Mouse (Mus musculus): ENCODE measurements around the gene Trnp1. TPM values are rescaled to one million over a fixed set of nuclear protein-coding genes. Genes with fewer than 3 reads are reported as not detected.

Trnp1 gene
- polyA plus RNA-seq, 1 experiment: not detected

DNA sequence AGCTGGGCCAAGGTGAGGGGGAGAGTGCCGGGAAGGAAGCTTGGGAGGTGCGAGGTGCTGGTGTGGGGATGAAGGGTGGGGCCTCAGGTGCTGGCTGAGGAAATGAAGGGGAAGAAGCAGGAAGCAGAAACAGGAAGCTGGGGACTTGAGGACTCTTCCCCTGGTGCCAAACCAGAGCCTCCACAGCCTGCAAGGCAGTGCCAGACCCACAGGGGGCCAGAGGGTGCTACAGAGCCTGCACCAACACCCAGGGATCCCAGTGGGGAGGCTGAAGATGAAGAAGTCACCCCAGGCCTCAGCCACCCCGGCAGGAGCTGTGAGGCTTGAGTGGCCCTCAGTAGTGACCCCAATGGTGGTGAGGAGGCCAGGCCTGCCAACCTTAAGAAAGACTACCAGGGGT lies 40.3 kb downstream of the Trnp1 start:
- H3K4me3 ChIP-seq (ENCODE audit: insufficient read depth, low read depth, low read length): no peak overlapping the region
- peaks cover 4% of the 10 kb centered on the region; the same call in 1 of the 2 replicates for H3K4me1 ChIP-seq (ENCODE audit: control insufficient read depth, insufficient read depth, low read length)
- no peak for TF ChIP-seq POLR2A (IDR thresholded peaks at IDR 0.05; ENCODE audit: insufficient read depth, low read depth, low read length)
- TF ChIP-seq CTCF (IDR thresholded peaks at IDR 0.05; ENCODE audit: insufficient read depth, low read depth, low read length): no peak
- no peak overlapping the region for H3K27ac ChIP-seq (ENCODE audit: insufficient read depth, low read depth, low read length)
- WGBS: 84% methylated on average over 3 of the region's 3 CpGs

DNA sequence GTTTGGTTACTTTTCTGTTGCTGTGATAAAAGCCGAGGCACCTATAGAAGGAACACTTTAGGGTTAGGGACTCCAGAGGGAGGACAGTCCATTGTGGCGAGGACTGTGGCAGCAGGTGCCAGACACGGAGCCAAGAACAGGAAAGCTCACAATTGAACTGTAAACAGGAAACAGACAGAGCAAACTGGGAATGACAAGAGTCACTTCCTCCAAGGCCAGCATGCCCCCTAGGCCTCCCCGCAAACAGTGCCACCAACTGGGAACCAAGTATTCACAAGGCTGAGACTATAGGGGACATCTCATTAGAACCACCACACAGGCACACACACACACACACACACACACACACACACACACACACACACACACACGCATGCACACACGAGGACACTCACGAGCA lies 45.9 kb downstream of the Trnp1 start:
- Histone ChIP-seq H3K4me1 (ENCODE audit: control insufficient read depth, insufficient read depth, low read length) (peaks cover 11% of the 10 kb centered on the region), H3K4me3 (ENCODE audit: insufficient read depth, low read depth, low read length) (no peak overlapping the region), H3K27ac (ENCODE audit: insufficient read depth, low read depth, low read length) (no peak overlapping the region)
- TF ChIP-seq POLR2A (IDR thresholded peaks at IDR 0.05; ENCODE audit: insufficient read depth, low read depth, low read length): no peak
- no peak for TF ChIP-seq CTCF (IDR thresholded peaks at IDR 0.05; ENCODE audit: insufficient read depth, low read depth, low read length)
- WGBS: 76% methylated on average over 7 of the region's 7 CpGs

DNA sequence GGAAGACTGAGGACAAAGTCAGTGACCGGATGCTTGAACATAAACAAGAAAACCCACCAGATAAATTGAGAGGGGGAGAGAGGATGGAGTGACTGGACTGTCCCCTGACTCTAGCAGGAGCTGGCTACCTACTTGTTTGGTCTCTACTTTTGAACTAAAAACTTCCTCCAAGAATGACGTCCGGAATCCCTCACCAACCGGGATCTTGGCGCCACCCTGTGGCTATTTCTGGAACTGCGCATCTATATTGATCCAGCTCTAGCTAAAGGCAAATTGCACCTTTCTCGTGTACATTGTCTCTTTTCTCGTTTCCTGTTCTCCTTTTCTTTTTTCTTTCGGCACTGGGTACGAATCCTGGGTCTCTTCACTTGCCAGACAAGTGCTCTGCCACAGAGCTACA lies 46.8 kb downstream of the Trnp1 start:
- 6% methylated on average over 10 of the region's 10 CpGs for WGBS
- TF ChIP-seq CTCF (IDR thresholded peaks at IDR 0.05; ENCODE audit: insufficient read depth, low read depth, low read length): peak; percentile 60; the same call in 1 of the 2 replicates
- no peak for TF ChIP-seq POLR2A (IDR thresholded peaks at IDR 0.05; ENCODE audit: insufficient read depth, low read depth, low read length)
- Histone ChIP-seq H3K4me1 (ENCODE audit: control insufficient read depth, insufficient read depth, low read length) (peaks cover 14% of the 10 kb centered on the region), H3K27ac (ENCODE audit: insufficient read depth, low read depth, low read length) (no peak overlapping the region), H3K4me3 (ENCODE audit: insufficient read depth, low read depth, low read length) (no peak overlapping the region)

DNA sequence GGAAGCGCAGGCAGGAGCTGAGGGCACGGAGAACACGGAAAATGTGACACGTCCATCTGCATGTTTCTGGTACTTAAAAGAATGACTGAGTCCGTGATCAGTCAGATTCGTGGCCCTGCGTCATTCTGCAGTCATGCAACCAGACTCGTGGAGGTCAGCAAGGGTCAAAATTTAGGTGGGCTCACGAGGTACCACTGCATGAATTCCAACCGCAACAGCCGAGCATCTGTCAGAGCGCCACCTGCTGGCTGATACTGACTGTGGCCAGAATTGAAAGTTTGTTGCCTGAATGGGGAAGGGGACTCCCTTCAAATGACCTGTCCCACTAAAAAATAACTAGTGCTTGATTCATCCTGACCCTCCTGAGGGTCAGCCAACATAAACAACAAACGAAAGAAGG lies 48.6 kb downstream of the Trnp1 start:
- TF ChIP-seq POLR2A (IDR thresholded peaks at IDR 0.05; ENCODE audit: insufficient read depth, low read depth, low read length): no peak
- peak; percentile 66 for TF ChIP-seq CTCF (IDR thresholded peaks at IDR 0.05; ENCODE audit: insufficient read depth, low read depth, low read length)
- Histone ChIP-seq H3K4me3 (ENCODE audit: insufficient read depth, low read depth, low read length) (no peak overlapping the region), H3K4me1 (ENCODE audit: control insufficient read depth, insufficient read depth, low read length) (peaks cover 12% of the 10 kb centered on the region), H3K27ac (ENCODE audit: insufficient read depth, low read depth, low read length) (no peak overlapping the region)
- 17% methylated on average over 13 of the region's 13 CpGs for WGBS

DNA sequence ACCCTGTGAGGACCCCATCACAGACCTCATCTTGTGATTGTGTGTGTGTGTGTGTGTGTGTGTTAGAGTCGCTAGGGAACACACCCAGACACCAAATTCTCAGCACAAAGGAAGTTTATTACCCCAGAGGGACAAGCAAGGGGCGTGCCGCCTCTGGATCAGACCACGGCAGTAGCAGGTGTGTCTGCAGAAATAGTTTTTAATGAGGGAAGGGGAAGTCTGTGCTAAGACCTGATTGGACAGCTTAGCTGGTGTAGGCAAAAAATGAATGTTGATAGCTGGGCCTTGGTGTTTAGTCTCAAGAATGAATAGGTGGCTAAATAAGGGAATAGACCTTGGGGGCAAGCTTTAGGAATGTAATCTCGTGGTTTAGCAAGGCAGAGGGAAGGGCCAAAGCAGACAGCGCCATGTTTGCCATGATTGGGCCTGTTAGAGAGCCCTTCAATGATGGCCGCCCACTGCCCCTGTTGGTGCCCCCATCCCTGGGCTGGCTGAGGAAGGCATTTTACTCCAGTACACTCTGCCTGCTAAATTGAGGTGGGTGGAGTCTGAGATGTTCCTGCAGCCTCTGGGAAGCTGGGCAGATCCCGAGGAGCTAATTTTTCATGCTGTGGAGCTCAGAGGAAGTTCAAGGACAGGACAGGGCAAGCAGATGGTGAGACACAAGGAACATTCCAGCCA lies 49.5 kb downstream of the Trnp1 start:
- no peak for TF ChIP-seq CTCF (IDR thresholded peaks at IDR 0.05; ENCODE audit: insufficient read depth, low read depth, low read length)
- TF ChIP-seq POLR2A (IDR thresholded peaks at IDR 0.05; ENCODE audit: insufficient read depth, low read depth, low read length): no peak
- H3K27ac ChIP-seq (ENCODE audit: insufficient read depth, low read depth, low read length): no peak overlapping the region
- H3K4me1 ChIP-seq (ENCODE audit: control insufficient read depth, insufficient read depth, low read length): peaks cover 15% of the 10 kb centered on the region
- H3K4me3 ChIP-seq (ENCODE audit: insufficient read depth, low read depth, low read length): no peak overlapping the region
- WGBS: 82% methylated on average over 8 of the region's 8 CpGs

DNA sequence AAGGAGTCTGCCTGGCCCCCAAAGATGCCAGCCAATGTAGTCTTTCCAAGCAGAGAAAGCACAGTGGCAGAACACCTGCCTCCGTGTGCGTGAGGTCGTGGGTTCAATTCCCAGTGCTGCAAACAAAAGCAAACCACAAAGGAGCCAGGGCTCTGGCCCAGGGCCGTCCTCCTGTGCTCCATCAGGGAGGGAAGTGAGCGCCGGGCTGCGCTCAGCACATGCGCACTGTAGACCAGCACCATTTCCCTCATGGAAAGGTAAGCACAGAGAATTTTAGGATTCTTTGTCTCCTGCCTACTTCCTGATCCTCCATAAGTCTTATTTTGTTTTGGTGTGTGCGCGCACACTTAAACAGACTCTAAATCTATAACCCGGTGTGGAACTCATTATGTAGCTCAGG lies 50.4 kb downstream of the Trnp1 start:
- 87% methylated on average over 11 of the region's 11 CpGs for WGBS
- TF ChIP-seq POLR2A (IDR thresholded peaks at IDR 0.05; ENCODE audit: insufficient read depth, low read depth, low read length) (no peak), CTCF (IDR thresholded peaks at IDR 0.05; ENCODE audit: insufficient read depth, low read depth, low read length) (no peak)
- peaks cover 15% of the 10 kb centered on the region for H3K4me1 ChIP-seq (ENCODE audit: control insufficient read depth, insufficient read depth, low read length)

DNA sequence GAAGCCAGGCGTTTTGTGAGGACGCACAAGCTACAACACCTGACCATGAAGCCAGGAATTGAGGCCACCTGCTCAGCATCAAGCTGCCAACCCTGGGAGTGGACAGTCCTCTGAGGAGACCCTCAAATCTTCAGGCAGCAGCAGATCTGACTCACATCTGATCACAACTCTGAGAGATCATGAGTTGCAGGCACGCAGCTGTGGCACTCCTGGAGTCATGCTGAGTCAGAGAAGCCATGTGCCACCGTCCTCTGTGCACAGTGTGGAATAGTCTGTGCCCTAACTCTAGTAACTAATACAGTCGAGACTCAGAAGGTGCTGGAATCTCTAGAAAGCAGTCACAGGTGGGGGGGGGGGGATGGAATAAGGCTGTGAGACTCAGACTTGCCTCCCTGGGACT lies 51.0 kb downstream of the Trnp1 start:
- Histone ChIP-seq H3K4me1 (ENCODE audit: control insufficient read depth, insufficient read depth, low read length) (peaks cover 15% of the 10 kb centered on the region), H3K4me3 (ENCODE audit: insufficient read depth, low read depth, low read length) (no peak overlapping the region), H3K27ac (ENCODE audit: insufficient read depth, low read depth, low read length) (no peak overlapping the region)
- WGBS: 45% methylated on average over 5 of the region's 5 CpGs
- TF ChIP-seq CTCF (IDR thresholded peaks at IDR 0.05; ENCODE audit: insufficient read depth, low read depth, low read length) (no peak), POLR2A (IDR thresholded peaks at IDR 0.05; ENCODE audit: insufficient read depth, low read depth, low read length) (no peak)

More for the DNA sequence above, 50.4 kb downstream of the Trnp1 start:
- Histone ChIP-seq H3K27ac (ENCODE audit: insufficient read depth, low read depth, low read length) (no peak overlapping the region), H3K4me3 (ENCODE audit: insufficient read depth, low read depth, low read length) (no peak overlapping the region)

DNA sequence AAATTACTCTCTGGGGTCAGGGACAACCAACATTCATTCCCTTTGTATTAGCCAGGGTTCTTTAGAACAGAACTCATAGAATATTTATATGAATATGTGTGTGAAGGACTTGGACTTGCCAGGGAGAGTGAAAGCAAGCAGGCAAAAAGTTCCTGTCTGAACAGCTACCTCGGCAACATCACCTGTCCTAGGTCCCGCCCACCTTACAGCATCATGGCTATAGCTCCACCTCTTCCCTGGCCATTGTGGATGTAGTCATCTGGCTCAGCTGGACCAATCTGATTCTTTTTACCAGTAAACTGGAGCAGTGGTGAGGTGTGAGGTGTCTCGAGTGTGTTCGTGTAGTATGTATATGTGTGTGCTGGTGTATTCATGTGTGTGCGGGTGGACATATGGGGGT lies 52.6 kb downstream of the Trnp1 start:
- no peak overlapping the region for H3K4me3 ChIP-seq (ENCODE audit: insufficient read depth, low read depth, low read length)
- WGBS: 95% methylated on average over 5 of the region's 5 CpGs
- TF ChIP-seq CTCF (IDR thresholded peaks at IDR 0.05; ENCODE audit: insufficient read depth, low read depth, low read length) (no peak), POLR2A (IDR thresholded peaks at IDR 0.05; ENCODE audit: insufficient read depth, low read depth, low read length) (no peak)
- no peak overlapping the region for H3K27ac ChIP-seq (ENCODE audit: insufficient read depth, low read depth, low read length)
- peaks cover 15% of the 10 kb centered on the region for H3K4me1 ChIP-seq (ENCODE audit: control insufficient read depth, insufficient read depth, low read length)

DNA sequence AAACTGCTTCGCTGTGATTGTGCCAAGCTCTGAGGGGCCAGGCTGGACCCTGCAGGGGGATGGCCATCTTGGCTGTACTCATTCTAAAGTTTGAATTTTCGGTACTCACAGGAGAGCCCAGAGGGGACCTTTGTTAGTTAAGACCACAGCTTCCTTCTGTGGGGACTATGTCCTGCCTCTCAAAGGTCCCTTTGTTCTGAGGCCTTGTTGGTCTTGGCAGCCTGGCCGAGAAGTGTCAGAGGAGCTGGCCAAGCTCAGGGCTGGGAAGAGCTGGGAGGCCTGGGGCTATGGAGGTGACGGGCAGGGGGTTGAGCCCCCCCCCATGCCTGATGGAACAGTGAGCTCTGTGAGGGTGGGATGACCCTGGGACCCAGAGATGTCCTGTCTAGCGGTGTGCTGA lies 55.3 kb downstream of the Trnp1 start:
- TF ChIP-seq CTCF (IDR thresholded peaks at IDR 0.05; ENCODE audit: insufficient read depth, low read depth, low read length) (no peak), POLR2A (IDR thresholded peaks at IDR 0.05; ENCODE audit: insufficient read depth, low read depth, low read length) (0 out of 2 replicates have a peak, but pooled peaks have one; percentile 17)
- H3K4me3 ChIP-seq (ENCODE audit: insufficient read depth, low read depth, low read length): no peak overlapping the region
- 64% methylated on average over 5 of the region's 5 CpGs for WGBS
- peaks cover 20% of the 10 kb centered on the region for H3K4me1 ChIP-seq (ENCODE audit: control insufficient read depth, insufficient read depth, low read length)
- no peak overlapping the region for H3K27ac ChIP-seq (ENCODE audit: insufficient read depth, low read depth, low read length)

Measured in olfactory bulb, adult 2 months (tissue).